Mouse (Mus musculus): Measurements from ENCODE around the gene Zdhhc13.

- TF ChIP-seq CTCF (IDR thresholded peaks at IDR 0.05; ENCODE audit: control insufficient read depth, insufficient read depth, low read length) (no peak), POLR2A (IDR thresholded peaks at IDR 0.05; ENCODE audit: borderline replicate concordance, control insufficient read depth, low read depth, low read length) (no peak)
Observed at GRCm38 (mm10) chr7:48795130-48795529, 6.3 kb downstream of the Zdhhc13 start.

Measured in bone marrow, adult 2 months (tissue).